14 mouse cellular contexts compared by ENCODE assay signal in genomic region chr12:112794998-112795397, GRCm38 (mm10). TPM values are rescaled to one million over a fixed set of nuclear protein-coding genes. Genes with fewer than 3 reads are reported as not detected.
A peak's percentile ranks its signal among the peaks of the same experiment; 100 is the strongest.
DNase-seq lines count a peak whose midpoint lies in the region; ATAC-seq and TF ChIP-seq lines count a peak whose summit lies in the region.
"Had no signal": no experiment of that assay in that cellular context is flagged by ENCODE, and none has a peak within 500 bp of the region (broad histone marks: within the 10 kb centered on the region; RNA-seq: fewer than 3 reads in every experiment).

No protein-coding gene starts in this region.

- no peak for DNase-seq in limb, embryonic 10.5 days (ENCODE audit: low spot score)
- no peak for DNase-seq in stomach, postnatal 0 days (ENCODE audit: low spot score)
- no peak for DNase-seq in layer of hippocampus, adult 2 months (ENCODE audit: low spot score in 2 of 2)
- DNase-seq: adrenal gland, postnatal 25 days; cerebellum, adult 11-12 months; kidney, adult 11 months; thymus, postnatal 4 days had no signal

- peaks cover 56% of the 10 kb centered on the region for H3K4me1 ChIP-seq in limb, embryonic 13.5 days
- peaks cover 38% of the 10 kb centered on the region for H3K4me1 ChIP-seq in limb, embryonic 10.5 days
- no peaks in the 10 kb centered on the region for H3K4me1 ChIP-seq in brown adipose tissue, adult 24 weeks (ENCODE audit: control insufficient read depth, insufficient read depth, insufficient read length, low read length)
- H3K4me1 ChIP-seq in intestine, embryonic 15.5 days (replicated peaks) = peaks cover 64% of the 10 kb centered on the region
- H3K4me1 ChIP-seq in stomach, postnatal 0 days (replicated peaks; ENCODE audit: control insufficient read depth, insufficient read depth) = peaks cover 22% of the 10 kb centered on the region
- H3K4me1 ChIP-seq in midbrain, embryonic 15.5 days = no peaks in the 10 kb centered on the region

- no peak overlapping the region for H3K4me2 ChIP-seq in limb, embryonic 13.5 days (replicated peaks)
- peak overlapping the region; percentile 41 for H3K4me2 ChIP-seq in intestine, embryonic 15.5 days (replicated peaks)
- peak overlapping the region; percentile 37 for H3K4me2 ChIP-seq in stomach, postnatal 0 days (replicated peaks; ENCODE audit: low read depth)
- no peak overlapping the region for H3K4me2 ChIP-seq in midbrain, embryonic 15.5 days
- H3K4me2 ChIP-seq: liver, embryonic 11.5 days had no signal

- TF ChIP-seq CTCF in stomach, postnatal 0 days (IDR thresholded peaks at IDR 0.05; ENCODE audit: low read depth) = no peak
- no peak for TF ChIP-seq CTCF in layer of hippocampus, adult 2 months (conservative IDR thresholded peaks at IDR 0.05)

- H3K4me3 ChIP-seq in limb, embryonic 13.5 days = no peak overlapping the region
- no peak overlapping the region for H3K4me3 ChIP-seq in limb, embryonic 10.5 days
- H3K4me3 ChIP-seq in brown adipose tissue, adult 24 weeks (ENCODE audit: insufficient read depth, low read depth, low read length) = peak overlapping the region; percentile 44
- 0 out of 2 replicates have a peak overlapping the region, but pooled peaks have one; percentile 7 for H3K4me3 ChIP-seq in intestine, embryonic 15.5 days (replicated peaks)
- peak overlapping the region; percentile 14 for H3K4me3 ChIP-seq in stomach, postnatal 0 days (ENCODE audit: low read depth, low read length)
- no peak overlapping the region for H3K4me3 ChIP-seq in layer of hippocampus, adult 2 months
- H3K4me3 ChIP-seq in midbrain, embryonic 15.5 days = no peak overlapping the region
- H3K4me3 ChIP-seq: forebrain, embryonic 10.5 days had no signal

- TF ChIP-seq EP300 in stomach, postnatal 0 days (optimal IDR thresholded peaks at IDR 0.05) = no peak

- no peak overlapping the region for H3K27ac ChIP-seq in limb, embryonic 13.5 days
- no peak overlapping the region; the same call in 1 of the 2 replicates for H3K27ac ChIP-seq in limb, embryonic 10.5 days
- peak overlapping the region; percentile 30; the same call in 1 of the 2 replicates for H3K27ac ChIP-seq in brown adipose tissue, adult 24 weeks (replicated peaks; ENCODE audit: low read depth, low read length)
- no peak overlapping the region for H3K27ac ChIP-seq in intestine, embryonic 15.5 days
- H3K27ac ChIP-seq in stomach, postnatal 0 days (replicated peaks) = peak overlapping the region; percentile 82
- no peak overlapping the region for H3K27ac ChIP-seq in layer of hippocampus, adult 2 months
- no peak overlapping the region for H3K27ac ChIP-seq in midbrain, embryonic 15.5 days

- H3K9ac ChIP-seq in limb, embryonic 13.5 days = 0 out of 2 replicates have a peak overlapping the region, but pooled peaks have one; percentile 2
- no peak overlapping the region for H3K9ac ChIP-seq in intestine, embryonic 15.5 days
- peak overlapping the region; percentile 2; the same call in 1 of the 2 replicates for H3K9ac ChIP-seq in stomach, postnatal 0 days (ENCODE audit: low read length)
- no peak overlapping the region for H3K9ac ChIP-seq in midbrain, embryonic 15.5 days

- WGBS in limb, embryonic 13.5 days = 89% methylated on average over 5 of the region's 5 CpGs
- WGBS in limb, embryonic 10.5 days = 86% methylated on average over 5 of the region's 5 CpGs
- 85% methylated on average over 5 of the region's 5 CpGs for WGBS in intestine, embryonic 15.5 days
- 74% methylated on average over 5 of the region's 5 CpGs for WGBS in stomach, postnatal 0 days
- 87% methylated on average over 5 of the region's 5 CpGs for WGBS in midbrain, embryonic 15.5 days

- no peaks in the 10 kb centered on the region for H3K36me3 ChIP-seq in limb, embryonic 13.5 days
- H3K36me3 ChIP-seq in limb, embryonic 10.5 days = no peaks in the 10 kb centered on the region
- no peaks in the 10 kb centered on the region for H3K36me3 ChIP-seq in intestine, embryonic 15.5 days
- no peaks in the 10 kb centered on the region for H3K36me3 ChIP-seq in stomach, postnatal 0 days (ENCODE audit: control insufficient read depth, insufficient read depth, low read length)
- no peaks in the 10 kb centered on the region for H3K36me3 ChIP-seq in midbrain, embryonic 15.5 days (replicated peaks)
- H3K36me3 ChIP-seq: forebrain, embryonic 10.5 days had no signal

- ATAC-seq in limb, embryonic 13.5 days (ENCODE audit: low FRiP score, low read depth) = no peak
- no peak for ATAC-seq in intestine, embryonic 15.5 days
- no peak for ATAC-seq in stomach, postnatal 0 days (ENCODE audit: low FRiP score, low TSS enrichment)
- no peak for ATAC-seq in midbrain, embryonic 15.5 days (replicated peaks)

- H3K9me3 ChIP-seq in limb, embryonic 13.5 days = no peaks in the 10 kb centered on the region
- no peaks in the 10 kb centered on the region for H3K9me3 ChIP-seq in limb, embryonic 10.5 days (replicated peaks)
- H3K9me3 ChIP-seq in intestine, embryonic 15.5 days = no peaks in the 10 kb centered on the region
- no peaks in the 10 kb centered on the region for H3K9me3 ChIP-seq in stomach, postnatal 0 days (ENCODE audit: control insufficient read depth, low read length)
- no peaks in the 10 kb centered on the region for H3K9me3 ChIP-seq in midbrain, embryonic 15.5 days
- H3K9me3 ChIP-seq: forebrain, embryonic 10.5 days had no signal

- H3K27me3 ChIP-seq in limb, embryonic 13.5 days = peaks cover 23% of the 10 kb centered on the region
- peaks cover 46% of the 10 kb centered on the region; the same call in 1 of the 2 replicates for H3K27me3 ChIP-seq in limb, embryonic 10.5 days (ENCODE audit: low read depth, poor library complexity, severe bottlenecking)
- H3K27me3 ChIP-seq in intestine, embryonic 15.5 days (replicated peaks) = no peaks in the 10 kb centered on the region; the same call in 1 of the 2 replicates
- no peaks in the 10 kb centered on the region for H3K27me3 ChIP-seq in stomach, postnatal 0 days (ENCODE audit: control insufficient read depth, insufficient read depth, low read length)
- no peaks in the 10 kb centered on the region for H3K27me3 ChIP-seq in midbrain, embryonic 15.5 days (replicated peaks)

RNA-seq across cellular contexts. Expression of gene Ahnak2, which starts 7.5 kb away (rescaled TPM):
- 0.61 and 0.64 TPM in 2 replicates for polyA plus RNA-seq in limb, embryonic 13.5 days (2015; fragmentation: Nextera tagmentation; extraction: Ambion mirVana)
- 0.15 and 0.18 TPM in 2 replicates for polyA plus RNA-seq in limb, embryonic 10.5 days (2016; fragmentation: Nextera tagmentation; extraction: Ambion mirVana)
- polyA plus RNA-seq in brown adipose tissue, adult 24 weeks (2012; ENCODE audit: insufficient read depth, insufficient read length, missing spikeins) = 2.9 and 3.2 TPM in 2 replicates
- 2.3 and 3.0 TPM in 2 replicates for polyA plus RNA-seq in intestine, embryonic 15.5 days (2015; fragmentation: Nextera tagmentation; extraction: Ambion mirVana)
- 5.4 and 6.3 TPM in 2 replicates for polyA plus RNA-seq in stomach, postnatal 0 days (2015; fragmentation: Nextera tagmentation; extraction: Ambion mirVana)
- total RNA-seq in layer of hippocampus, adult 2 months (2021) = 1 to 10 TPM; 3.3 to 3.5 TPM
- polyA plus RNA-seq in midbrain, embryonic 15.5 days (2015; fragmentation: Nextera tagmentation; extraction: Ambion mirVana) = 1.1 and 1.3 TPM in 2 replicates
- total RNA-seq: neutrophil, adult 5-6 weeks had no signal

RNA-seq across cellular contexts. Expression of gene Clba1, which starts 13.7 kb away (rescaled TPM):
- polyA plus RNA-seq in limb, embryonic 13.5 days (2015; fragmentation: Nextera tagmentation; extraction: Ambion mirVana) = 7.9 and 8.8 TPM in 2 replicates
- 7.9 and 8.4 TPM in 2 replicates for polyA plus RNA-seq in limb, embryonic 10.5 days (2016; fragmentation: Nextera tagmentation; extraction: Ambion mirVana)
- 0.63 and 1.7 TPM in 2 replicates for polyA plus RNA-seq in brown adipose tissue, adult 24 weeks (2012; ENCODE audit: insufficient read depth, insufficient read length, missing spikeins)
- 3.7 and 4.6 TPM in 2 replicates for polyA plus RNA-seq in intestine, embryonic 15.5 days (2015; fragmentation: Nextera tagmentation; extraction: Ambion mirVana)
- polyA plus RNA-seq in stomach, postnatal 0 days (2015; fragmentation: Nextera tagmentation; extraction: Ambion mirVana) = 6.8 and 7.0 TPM in 2 replicates
- 10 to 100 TPM; 12.8 to 13.2 TPM for total RNA-seq in layer of hippocampus, adult 2 months (2021)
- 24.4 and 25.1 TPM in 2 replicates for polyA plus RNA-seq in midbrain, embryonic 15.5 days (2015; fragmentation: Nextera tagmentation; extraction: Ambion mirVana)

RNA-seq across cellular contexts. Expression of gene Cdca4, which starts 34.2 kb away (rescaled TPM):
- polyA plus RNA-seq in limb, embryonic 13.5 days (2015; fragmentation: Nextera tagmentation; extraction: Ambion mirVana) = 132 and 134 TPM in 2 replicates
- polyA plus RNA-seq in limb, embryonic 10.5 days (2016; fragmentation: Nextera tagmentation; extraction: Ambion mirVana) = 204 and 206 TPM in 2 replicates
- 3.1 and 5.5 TPM in 2 replicates for polyA plus RNA-seq in brown adipose tissue, adult 24 weeks (2012; ENCODE audit: insufficient read depth, insufficient read length, missing spikeins)
- 87.6 and 88.0 TPM in 2 replicates for polyA plus RNA-seq in intestine, embryonic 15.5 days (2015; fragmentation: Nextera tagmentation; extraction: Ambion mirVana)
- polyA plus RNA-seq in stomach, postnatal 0 days (2015; fragmentation: Nextera tagmentation; extraction: Ambion mirVana) = 37.5 and 41.6 TPM in 2 replicates
- total RNA-seq in layer of hippocampus, adult 2 months (2021) = 10 to 100 TPM in 1 of 2 experiments, 1 to 10 TPM in 1; 7.1 to 10.8 TPM
- 44.1 and 50.1 TPM in 2 replicates for polyA plus RNA-seq in midbrain, embryonic 15.5 days (2015; fragmentation: Nextera tagmentation; extraction: Ambion mirVana)

RNA-seq across cellular contexts. Expression of gene Pld4, which starts 34.5 kb away (rescaled TPM):
- polyA plus RNA-seq in limb, embryonic 13.5 days (2015; fragmentation: Nextera tagmentation; extraction: Ambion mirVana) = 6.1 and 7.2 TPM in 2 replicates
- 2.1 and 3.5 TPM in 2 replicates for polyA plus RNA-seq in limb, embryonic 10.5 days (2016; fragmentation: Nextera tagmentation; extraction: Ambion mirVana)
- 7.5 and 9.4 TPM in 2 replicates for polyA plus RNA-seq in brown adipose tissue, adult 24 weeks (2012; ENCODE audit: insufficient read depth, insufficient read length, missing spikeins)
- 11.6 and 12.6 TPM in 2 replicates for polyA plus RNA-seq in intestine, embryonic 15.5 days (2015; fragmentation: Nextera tagmentation; extraction: Ambion mirVana)
- 9.6 and 9.8 TPM in 2 replicates for polyA plus RNA-seq in stomach, postnatal 0 days (2015; fragmentation: Nextera tagmentation; extraction: Ambion mirVana)
- total RNA-seq in layer of hippocampus, adult 2 months (2021) = 1 to 10 TPM; 8.6 to 9.7 TPM
- polyA plus RNA-seq in midbrain, embryonic 15.5 days (2015; fragmentation: Nextera tagmentation; extraction: Ambion mirVana) = 7.3 and 8.6 TPM in 2 replicates

Comparison
In these comparisons a context has a peak if more than half of its experiments do, and no peak if none do; other contexts are left out.
1. H3K27ac ChIP-seq: peak in brown adipose tissue, adult 24 weeks (single experiment) and stomach, postnatal 0 days (single experiment); none in limb, embryonic 13.5 days (single experiment), limb, embryonic 10.5 days (single experiment), intestine, embryonic 15.5 days (single experiment), layer of hippocampus, adult 2 months (single experiment) and midbrain, embryonic 15.5 days (single experiment).
2. H3K4me2 ChIP-seq: peak in intestine, embryonic 15.5 days (single experiment) and stomach, postnatal 0 days (single experiment); none in limb, embryonic 13.5 days (single experiment) and midbrain, embryonic 15.5 days (single experiment).
3. H3K4me3 ChIP-seq: peak in brown adipose tissue, adult 24 weeks (single experiment), intestine, embryonic 15.5 days (single experiment) and stomach, postnatal 0 days (single experiment); none in limb, embryonic 13.5 days (single experiment), limb, embryonic 10.5 days (single experiment), layer of hippocampus, adult 2 months (single experiment) and midbrain, embryonic 15.5 days (single experiment).
4. H3K9ac ChIP-seq: peak in limb, embryonic 13.5 days (single experiment) and stomach, postnatal 0 days (single experiment); none in intestine, embryonic 15.5 days (single experiment) and midbrain, embryonic 15.5 days (single experiment).